Mouse (Mus musculus): ENCODE results near the gene Ggt7. TPM values are rescaled to one million over a fixed set of nuclear protein-coding genes. Genes with fewer than 3 reads are reported as not detected.

Gene Ggt7
- polyA plus RNA-seq, 1 experiment from 2014 or later, result 79.2 TPM

DNA sequence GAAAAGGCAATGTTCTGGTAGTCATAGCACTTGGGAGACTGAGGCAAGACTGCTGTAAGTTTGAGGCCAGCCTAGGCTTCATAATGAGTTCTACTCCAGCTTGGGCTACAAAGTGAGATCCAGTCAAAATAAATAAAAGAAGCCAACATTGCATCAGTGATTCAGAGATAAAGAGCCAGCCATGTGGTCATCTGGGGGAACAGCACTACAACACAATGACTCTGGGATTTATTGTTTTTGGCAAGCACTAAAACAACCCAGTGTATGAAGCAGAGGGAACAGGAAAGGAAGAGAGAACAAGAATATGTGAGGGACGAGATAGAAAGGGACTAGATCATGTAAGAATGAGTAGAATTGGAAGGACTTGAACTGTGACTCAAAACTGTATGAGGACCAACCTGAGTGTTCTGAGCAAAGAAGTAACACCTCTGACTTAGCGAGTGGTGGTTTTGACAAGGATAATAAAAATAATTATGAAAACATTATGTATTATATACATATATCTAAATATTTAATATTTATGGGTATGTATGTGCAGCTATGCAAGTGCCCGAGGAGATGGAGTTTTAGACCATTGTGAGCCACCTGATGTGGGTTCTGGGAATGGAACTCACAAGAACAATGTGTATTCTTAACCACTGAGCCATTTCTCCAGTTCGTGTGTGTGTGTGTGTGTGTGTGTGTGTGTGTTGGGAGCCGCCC is 19.9 kb upstream of the Ggt7 start:
- 79% methylated on average over 5 of the region's 5 CpGs for WGBS
- Histone ChIP-seq H3K9ac (no peak overlapping the region), H3K4me1 (replicated peaks) (no peaks in the 10 kb centered on the region), H3K27ac (replicated peaks) (no peak overlapping the region), H3K36me3 (no peaks in the 10 kb centered on the region), H3K9me3 (no peaks in the 10 kb centered on the region), H3K4me3 (no peak overlapping the region), H3K27me3 (no peaks in the 10 kb centered on the region), H3K4me2 (no peak overlapping the region)
- ATAC-seq (ENCODE audit: low read depth), result no peak

DNA sequence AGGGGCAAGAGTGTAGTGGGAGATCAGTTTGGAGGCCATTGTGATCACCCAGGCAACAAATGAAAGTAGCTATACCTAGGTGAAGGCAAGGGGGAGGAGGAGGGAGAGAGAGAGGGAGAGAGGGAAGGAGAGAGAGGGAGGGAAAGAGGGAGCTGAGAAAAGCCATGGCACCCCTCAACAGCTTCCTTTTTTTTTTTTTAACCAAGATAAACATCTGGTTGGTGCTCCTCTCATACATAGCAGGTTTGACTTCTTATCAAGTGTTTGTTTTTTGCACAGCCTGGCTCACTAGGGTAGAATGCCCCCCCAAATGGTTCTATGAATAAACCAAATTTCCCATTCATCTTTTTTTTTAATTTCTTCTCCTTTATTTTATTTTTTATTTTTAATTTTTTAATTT is 18.3 kb upstream of the Ggt7 start:
- Histone ChIP-seq H3K4me2 (no peak overlapping the region), H3K4me3 (no peak overlapping the region), H3K9ac (no peak overlapping the region), H3K4me1 (replicated peaks) (no peaks in the 10 kb centered on the region), H3K9me3 (no peaks in the 10 kb centered on the region), H3K27ac (replicated peaks) (no peak overlapping the region), H3K27me3 (no peaks in the 10 kb centered on the region), H3K36me3 (no peaks in the 10 kb centered on the region)
- ATAC-seq (ENCODE audit: low read depth), result no peak

DNA sequence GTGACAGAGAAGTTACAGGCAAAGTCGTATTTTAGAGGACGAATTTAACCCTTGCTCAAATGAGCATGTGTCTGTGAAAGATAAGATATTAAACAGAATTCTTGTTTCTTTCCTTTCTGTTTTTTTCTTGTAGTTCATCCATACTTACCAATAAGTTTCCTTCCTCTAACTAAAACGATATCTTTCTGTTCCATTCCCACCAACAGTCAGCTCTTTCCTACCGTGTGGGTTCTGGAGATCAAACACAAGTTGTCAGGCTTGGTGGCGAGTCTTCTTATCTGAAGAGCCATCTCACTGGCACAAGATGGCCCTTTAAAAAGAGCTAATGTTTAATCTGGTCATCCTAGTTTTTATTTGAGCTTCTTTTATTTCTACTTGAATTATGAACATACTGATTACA is 9.3 kb upstream of the Ggt7 start:
- WGBS, result 81% methylated on average over 5 of the region's 5 CpGs
- no peaks in the 10 kb centered on the region for H3K27me3 ChIP-seq
- H3K4me1 ChIP-seq (replicated peaks), result no peaks in the 10 kb centered on the region
- H3K9me3 ChIP-seq, result no peaks in the 10 kb centered on the region
- H3K36me3 ChIP-seq, result no peaks in the 10 kb centered on the region
- H3K4me3 ChIP-seq, result no peak overlapping the region
- H3K4me2 ChIP-seq, result no peak overlapping the region
- no peak overlapping the region for H3K9ac ChIP-seq
- ATAC-seq (ENCODE audit: low read depth), result no peak
- no peak overlapping the region for H3K27ac ChIP-seq (replicated peaks)

DNA sequence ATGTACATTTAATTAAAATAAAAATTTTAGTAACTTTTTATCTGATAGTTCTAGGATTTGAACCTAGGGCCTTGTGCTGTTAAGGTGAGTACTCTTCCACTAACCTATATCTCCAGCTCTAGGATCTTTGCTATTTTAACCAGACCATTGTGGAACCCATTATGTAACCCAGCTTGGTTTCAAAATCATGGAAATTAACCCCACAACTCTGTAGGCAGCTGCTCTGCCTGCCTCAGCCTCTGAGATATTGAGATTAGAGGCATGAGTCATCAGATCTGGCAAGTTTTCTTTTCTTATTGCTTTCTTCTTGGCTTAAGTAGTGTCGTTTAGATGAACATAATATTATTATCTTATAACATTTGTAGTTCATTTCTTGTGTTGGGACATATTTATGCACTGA is 6.3 kb upstream of the Ggt7 start:
- ATAC-seq (ENCODE audit: low read depth), result no peak
- no peaks in the 10 kb centered on the region for H3K27me3 ChIP-seq
- H3K4me2 ChIP-seq, result no peak overlapping the region
- H3K4me1 ChIP-seq (replicated peaks), result no peaks in the 10 kb centered on the region
- no peaks in the 10 kb centered on the region for H3K36me3 ChIP-seq
- H3K9ac ChIP-seq, result no peak overlapping the region
- no peak overlapping the region for H3K27ac ChIP-seq (replicated peaks)
- no peak overlapping the region for H3K4me3 ChIP-seq
- WGBS, result 55% methylated on average over 1 of the region's 1 CpGs
- H3K9me3 ChIP-seq, result no peaks in the 10 kb centered on the region

DNA sequence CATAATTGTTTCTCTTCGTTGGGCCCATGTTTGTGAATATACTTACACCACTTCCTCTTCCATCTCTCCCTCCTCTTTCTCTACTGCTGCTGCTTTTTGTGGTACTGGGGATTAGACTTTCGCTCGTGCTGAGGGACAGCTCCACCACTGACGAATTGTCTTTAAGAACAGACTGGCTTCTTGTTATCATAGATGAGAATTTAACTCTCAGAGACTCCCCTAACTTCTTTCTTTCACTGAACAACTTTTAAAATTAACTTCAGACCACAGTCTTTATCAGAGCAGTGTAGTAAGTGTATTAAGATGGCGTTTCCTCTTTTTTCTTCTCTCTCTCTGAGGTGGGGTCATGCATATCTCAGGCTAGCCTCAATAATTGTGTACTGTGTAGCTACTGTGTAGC is 5.7 kb upstream of the Ggt7 start:
- no peaks in the 10 kb centered on the region for H3K36me3 ChIP-seq
- no peak overlapping the region for H3K4me3 ChIP-seq
- peaks cover 4% of the 10 kb centered on the region for H3K4me1 ChIP-seq (replicated peaks)
- no peak overlapping the region for H3K4me2 ChIP-seq
- no peak for ATAC-seq (ENCODE audit: low read depth)
- no peak overlapping the region for H3K9ac ChIP-seq
- H3K9me3 ChIP-seq, result no peaks in the 10 kb centered on the region
- no peak overlapping the region for H3K27ac ChIP-seq (replicated peaks)
- no peaks in the 10 kb centered on the region for H3K27me3 ChIP-seq
- 62% methylated on average over 5 of the region's 5 CpGs for WGBS

DNA sequence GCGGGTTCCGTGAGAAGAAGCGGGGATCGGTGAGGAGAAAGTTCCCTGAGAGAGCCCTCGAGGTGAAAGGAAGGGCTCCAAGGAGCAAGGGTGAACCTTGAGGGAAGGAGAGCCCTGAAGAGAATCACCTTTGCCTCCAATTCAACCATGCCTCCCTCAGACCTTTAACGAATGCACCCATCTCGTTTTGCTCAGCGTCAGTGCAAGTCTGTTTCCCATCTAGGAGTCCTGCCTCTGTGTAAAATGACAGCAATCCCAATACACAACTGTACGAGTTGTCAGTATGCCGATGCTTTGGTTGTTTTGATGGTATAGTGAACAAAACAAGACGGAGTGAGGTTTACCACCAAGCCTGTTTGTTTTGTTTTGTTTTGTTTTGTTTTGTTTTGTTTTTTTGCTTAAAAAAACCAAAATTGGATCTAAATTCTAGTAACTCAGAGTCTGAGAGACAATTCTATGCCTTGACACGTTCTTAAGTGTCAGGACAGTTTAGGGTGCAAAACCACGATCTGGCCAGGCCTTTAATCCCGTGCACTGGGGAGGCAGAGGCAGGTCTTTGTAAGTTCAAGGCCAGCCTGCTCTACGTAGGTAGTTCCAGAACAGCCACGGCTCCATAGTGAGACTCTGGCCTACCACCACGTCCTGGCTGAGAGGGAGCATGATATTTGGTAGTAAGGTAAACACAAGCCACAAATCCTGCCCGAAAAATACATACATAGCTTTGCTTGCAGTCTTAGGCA is 664 bp upstream of the Ggt7 start:
- Histone ChIP-seq H3K27me3 (no peaks in the 10 kb centered on the region), H3K9me3 (no peaks in the 10 kb centered on the region), H3K4me1 (replicated peaks) (peaks cover 27% of the 10 kb centered on the region), H3K4me3 (peak overlapping the region; percentile 73), H3K4me2 (peak overlapping the region; percentile 80), H3K36me3 (no peaks in the 10 kb centered on the region), H3K9ac (peak overlapping the region; percentile 75), H3K27ac (replicated peaks) (peak overlapping the region; percentile 86)
- WGBS, result 28% methylated on average over 18 of the region's 18 CpGs
- ATAC-seq (ENCODE audit: low read depth), result no peak

DNA sequence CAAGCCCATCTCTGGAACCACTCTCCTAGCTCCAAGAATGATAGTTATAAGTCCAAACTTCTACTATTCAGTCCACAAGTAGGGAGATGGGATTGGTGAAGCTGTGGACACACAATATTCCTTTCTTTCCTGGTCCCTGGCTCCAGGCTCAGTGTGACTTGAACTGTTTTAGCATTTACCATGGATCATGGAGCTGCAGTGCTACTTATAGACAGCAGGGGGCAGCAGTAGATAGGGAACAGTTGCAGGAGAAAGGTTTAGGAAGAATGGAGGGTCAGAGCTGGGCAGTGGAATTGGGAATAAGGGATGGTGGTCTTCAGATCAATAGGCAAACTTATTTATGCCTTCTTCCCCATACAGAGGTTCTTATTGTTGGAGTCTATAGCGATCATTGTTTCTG is 2.1 kb downstream of the Ggt7 start:
- H3K4me1 ChIP-seq (replicated peaks), result peaks cover 45% of the 10 kb centered on the region
- no peak overlapping the region for H3K9ac ChIP-seq
- H3K36me3 ChIP-seq, result no peaks in the 10 kb centered on the region
- H3K4me2 ChIP-seq, result no peak overlapping the region
- H3K27me3 ChIP-seq, result no peaks in the 10 kb centered on the region
- no peaks in the 10 kb centered on the region for H3K9me3 ChIP-seq
- H3K27ac ChIP-seq (replicated peaks), result no peak overlapping the region
- ATAC-seq (ENCODE audit: low read depth), result no peak
- WGBS, result 4% methylated on average over 1 of the region's 1 CpGs
- H3K4me3 ChIP-seq, result no peak overlapping the region

DNA sequence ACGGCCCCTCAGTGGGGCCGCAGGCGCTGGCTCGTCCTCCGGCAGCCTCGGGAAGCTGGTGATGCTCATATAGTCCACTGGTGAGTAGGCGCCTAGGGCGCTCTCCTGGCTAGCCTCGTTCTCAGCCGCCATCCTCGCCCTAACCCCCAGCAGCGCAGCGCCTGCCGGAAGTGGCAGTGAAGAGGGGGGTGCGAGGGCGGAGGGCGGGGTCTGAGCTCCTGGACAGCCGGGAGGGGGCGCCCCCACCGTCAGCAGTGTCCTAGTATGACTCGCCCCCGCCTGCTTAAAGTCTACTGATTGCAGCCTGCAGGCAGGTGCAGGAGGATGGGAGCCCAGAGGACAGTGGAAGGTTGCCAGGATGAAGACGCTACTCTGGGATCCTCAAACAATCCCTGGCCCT is 3.4 kb downstream of the Ggt7 start:
- no peaks in the 10 kb centered on the region for H3K9me3 ChIP-seq
- no peaks in the 10 kb centered on the region for H3K36me3 ChIP-seq
- ATAC-seq (ENCODE audit: low read depth), result peak; percentile 26
- no peaks in the 10 kb centered on the region for H3K27me3 ChIP-seq
- peak overlapping the region; percentile 94 for H3K9ac ChIP-seq
- H3K4me1 ChIP-seq (replicated peaks), result peaks cover 45% of the 10 kb centered on the region
- 1% methylated on average over 23 of the region's 23 CpGs for WGBS
- H3K4me2 ChIP-seq, result peak overlapping the region; percentile 79
- peak overlapping the region; percentile 82 for H3K27ac ChIP-seq (replicated peaks)
- peak overlapping the region; percentile 73 for H3K4me3 ChIP-seq

DNA sequence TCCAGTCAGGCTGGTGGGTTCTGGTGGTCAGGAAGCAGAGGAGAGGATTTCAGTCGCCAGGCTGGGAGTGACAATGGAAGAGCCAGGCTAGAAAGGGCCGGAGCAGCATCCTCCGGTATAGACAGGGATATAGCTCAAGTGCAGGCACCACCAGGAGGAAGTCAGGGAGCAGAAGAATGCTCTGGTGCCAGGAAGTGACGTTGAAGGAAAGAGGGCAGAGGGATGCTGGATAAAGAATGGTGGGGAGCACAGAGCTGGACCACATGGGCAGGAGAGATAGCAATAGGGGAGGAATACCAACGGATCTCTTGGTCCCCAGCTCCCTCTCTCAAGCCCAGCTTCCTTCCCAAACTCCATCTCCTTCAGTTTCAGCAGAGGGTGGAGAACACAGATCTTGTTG is 4.5 kb downstream of the Ggt7 start:
- Histone ChIP-seq H3K36me3 (no peaks in the 10 kb centered on the region), H3K27ac (replicated peaks) (0 out of 2 replicates have a peak overlapping the region, but pooled peaks have one; percentile 82), H3K9ac (peak overlapping the region; percentile 94), H3K4me3 (peak overlapping the region; percentile 73), H3K27me3 (no peaks in the 10 kb centered on the region), H3K4me1 (replicated peaks) (peaks cover 40% of the 10 kb centered on the region), H3K9me3 (no peaks in the 10 kb centered on the region), H3K4me2 (peak overlapping the region; percentile 79)
- ATAC-seq (ENCODE audit: low read depth), result no peak
- 66% methylated on average over 5 of the region's 5 CpGs for WGBS

DNA sequence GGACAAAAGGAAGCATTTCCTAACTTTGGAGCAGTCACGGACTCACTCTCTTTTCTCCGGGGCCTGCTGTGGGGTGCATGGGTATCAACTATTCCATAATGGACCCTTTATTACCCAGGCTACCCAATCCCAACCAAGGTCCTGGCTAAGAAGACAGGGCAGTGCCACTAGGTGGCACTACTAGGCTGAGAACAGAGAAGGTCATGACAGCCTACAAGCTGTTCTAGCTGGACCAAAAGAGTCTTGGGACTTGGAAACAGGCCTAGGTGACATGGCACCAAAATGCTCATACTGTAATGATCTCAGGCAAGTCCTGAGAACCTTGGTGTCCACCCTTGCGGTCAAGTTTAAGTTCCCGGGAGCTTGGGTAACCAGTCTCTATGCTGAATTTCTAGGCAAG is 5.6 kb downstream of the Ggt7 start:
- H3K4me2 ChIP-seq, result peak overlapping the region; percentile 79
- peaks cover 39% of the 10 kb centered on the region for H3K4me1 ChIP-seq (replicated peaks)
- H3K27ac ChIP-seq (replicated peaks), result no peak overlapping the region
- H3K36me3 ChIP-seq, result no peaks in the 10 kb centered on the region
- 55% methylated on average over 4 of the region's 4 CpGs for WGBS
- no peaks in the 10 kb centered on the region for H3K9me3 ChIP-seq
- no peak overlapping the region for H3K9ac ChIP-seq
- H3K27me3 ChIP-seq, result no peaks in the 10 kb centered on the region
- H3K4me3 ChIP-seq, result no peak overlapping the region
- ATAC-seq (ENCODE audit: low read depth), result no peak

DNA sequence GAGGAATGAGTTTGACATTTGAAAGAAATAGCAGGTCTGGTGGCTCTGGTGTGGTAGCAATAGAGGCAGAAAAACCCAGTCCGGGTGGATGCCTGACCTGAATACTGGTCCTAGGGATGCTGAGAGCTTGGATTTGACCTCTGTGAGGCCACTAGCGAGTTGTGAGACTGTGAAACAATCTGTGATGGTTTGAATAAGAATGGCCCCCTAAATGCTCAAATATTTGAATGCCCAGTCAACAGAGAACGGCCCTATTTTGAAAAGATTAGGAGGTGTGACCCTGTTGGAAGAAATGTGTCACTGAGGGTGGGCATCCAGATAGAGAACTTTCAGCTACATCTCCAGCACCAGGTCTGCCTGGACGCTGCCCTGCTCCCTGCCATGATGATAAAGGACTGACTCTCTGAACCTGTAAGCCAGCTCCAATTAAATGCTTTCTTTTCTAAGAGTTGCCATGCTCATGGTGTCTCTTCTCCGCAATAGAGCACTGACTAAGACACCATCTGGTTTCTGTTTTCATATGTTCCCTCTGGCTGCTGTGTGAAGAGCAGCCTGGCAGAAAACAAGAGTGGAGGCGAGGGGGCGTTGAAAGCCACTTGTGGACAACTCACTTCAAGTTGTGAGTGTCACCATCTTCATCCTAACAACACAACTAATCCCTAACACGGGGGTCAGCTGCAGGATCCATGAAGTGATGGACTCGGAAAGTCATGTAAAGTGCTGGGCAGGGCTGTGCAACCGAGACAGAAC is 10.1 kb downstream of the Ggt7 start:
- no peak overlapping the region for H3K9ac ChIP-seq
- no peak for ATAC-seq (ENCODE audit: low read depth)
- no peak overlapping the region for H3K27ac ChIP-seq (replicated peaks)
- H3K4me3 ChIP-seq, result no peak overlapping the region
- no peak overlapping the region for H3K4me2 ChIP-seq
- WGBS, result 82% methylated on average over 10 of the region's 10 CpGs
- H3K9me3 ChIP-seq, result no peaks in the 10 kb centered on the region
- peaks cover 14% of the 10 kb centered on the region for H3K4me1 ChIP-seq (replicated peaks)
- peaks cover 24% of the 10 kb centered on the region for H3K36me3 ChIP-seq
- no peaks in the 10 kb centered on the region for H3K27me3 ChIP-seq

DNA sequence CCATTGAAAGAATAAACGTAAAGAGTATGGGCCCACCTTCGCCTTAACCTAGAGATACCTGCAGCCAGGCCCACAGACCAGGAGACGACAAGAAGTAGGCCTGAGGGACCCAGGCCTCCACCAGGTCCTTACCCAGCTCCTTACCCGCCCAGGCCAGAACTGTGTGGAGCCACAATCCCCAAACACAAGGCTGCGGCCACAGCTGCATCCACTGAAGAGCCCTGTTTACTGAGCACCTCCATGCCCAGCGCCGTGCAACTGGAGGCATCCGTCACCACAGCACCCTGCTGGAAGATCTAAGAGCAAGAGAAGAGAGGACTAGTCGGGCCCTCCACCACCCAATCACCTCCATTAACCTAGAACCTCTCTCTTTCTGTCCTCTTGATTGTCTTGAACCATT is 12.2 kb downstream of the Ggt7 start:
- peaks cover 4% of the 10 kb centered on the region; the same call in 1 of the 2 replicates for H3K4me1 ChIP-seq (replicated peaks)
- no peak overlapping the region for H3K27ac ChIP-seq (replicated peaks)
- 91% methylated on average over 9 of the region's 9 CpGs for WGBS
- no peaks in the 10 kb centered on the region for H3K27me3 ChIP-seq
- ATAC-seq (ENCODE audit: low read depth), result no peak
- no peaks in the 10 kb centered on the region for H3K9me3 ChIP-seq
- no peak overlapping the region for H3K4me3 ChIP-seq
- H3K4me2 ChIP-seq, result no peak overlapping the region
- no peak overlapping the region for H3K9ac ChIP-seq
- H3K36me3 ChIP-seq, result peaks cover 40% of the 10 kb centered on the region

Measured in neural tube, embryonic 13.5 days (tissue).